In genomic region chr4:45083487-45083886, GRCm38 (mm10) we compare ENCODE assay signal across 7 mouse cellular contexts. TPM values are rescaled to one million over a fixed set of nuclear protein-coding genes. Genes with fewer than 3 reads are reported as not detected.
DNase-seq lines count a peak whose midpoint lies in the region; ATAC-seq and TF ChIP-seq lines count a peak whose summit lies in the region.

No protein-coding gene starts in this region.

- DNase-seq in liver, embryonic 11.5 days (ENCODE audit: low spot score): no peak
- DNase-seq in liver: no peak
- DNase-seq in embryo, embryonic 9.5 days (ENCODE audit: extremely low spot score): peak; percentile 12
- peak; percentile 50 for DNase-seq in hindbrain, postnatal 0 days (ENCODE audit: low spot score)
- DNase-seq in thymus, adult 18-20 months: no peak

- H3K27me3 ChIP-seq in liver, embryonic 11.5 days (replicated peaks; ENCODE audit: control insufficient read depth, insufficient read depth, low read length): no peaks in the 10 kb centered on the region
- no peaks in the 10 kb centered on the region for H3K27me3 ChIP-seq in hindbrain, postnatal 0 days (ENCODE audit: insufficient read depth, low read length)
- H3K27me3 ChIP-seq in midbrain, embryonic 13.5 days: no peaks in the 10 kb centered on the region

- TF ChIP-seq CTCF in hindbrain, postnatal 0 days (IDR thresholded peaks at IDR 0.05; ENCODE audit: low read depth): no peak

- H3K36me3 ChIP-seq in liver, embryonic 11.5 days (ENCODE audit: control insufficient read depth, insufficient read depth, low read length): no peaks in the 10 kb centered on the region
- H3K36me3 ChIP-seq in hindbrain, postnatal 0 days (ENCODE audit: insufficient read depth, low read length): no peaks in the 10 kb centered on the region
- H3K36me3 ChIP-seq in midbrain, embryonic 13.5 days: peaks cover 4% of the 10 kb centered on the region; the same call in 1 of the 2 replicates

- peaks cover 8% of the 10 kb centered on the region for H3K4me1 ChIP-seq in liver, embryonic 11.5 days (replicated peaks; ENCODE audit: control insufficient read depth, insufficient read depth, low read length)
- peaks cover 9% of the 10 kb centered on the region; the same call in 1 of the 2 replicates for H3K4me1 ChIP-seq in hindbrain, postnatal 0 days (ENCODE audit: insufficient read depth, low read length)
- peaks cover 20% of the 10 kb centered on the region for H3K4me1 ChIP-seq in midbrain, embryonic 13.5 days (replicated peaks)

- peak overlapping the region; percentile 76; the same call in 1 of the 2 replicates for H3K9ac ChIP-seq in liver, embryonic 11.5 days (ENCODE audit: low read depth, low read length)
- peak overlapping the region; percentile 96 for H3K9ac ChIP-seq in hindbrain, postnatal 0 days (replicated peaks; ENCODE audit: low read length)
- peak overlapping the region; percentile 91 for H3K9ac ChIP-seq in midbrain, embryonic 13.5 days (replicated peaks)

- no peak overlapping the region for H3K27ac ChIP-seq in liver, embryonic 11.5 days (ENCODE audit: low read depth, low read length)
- H3K27ac ChIP-seq in hindbrain, postnatal 0 days: peak overlapping the region; percentile 91
- peak overlapping the region; percentile 69; the same call in 1 of the 2 replicates for H3K27ac ChIP-seq in midbrain, embryonic 13.5 days

- peak overlapping the region; percentile 73 for H3K4me3 ChIP-seq in liver, embryonic 11.5 days (ENCODE audit: low read depth, low read length)
- H3K4me3 ChIP-seq in hindbrain, postnatal 0 days (ENCODE audit: low read length): peak overlapping the region; percentile 96
- H3K4me3 ChIP-seq in midbrain, embryonic 13.5 days (replicated peaks): peak overlapping the region; percentile 93

- ATAC-seq in liver, embryonic 11.5 days (replicated peaks; ENCODE audit: low FRiP score): no peak
- no peak for ATAC-seq in hindbrain, postnatal 0 days
- ATAC-seq in midbrain, embryonic 13.5 days: no peak
- no peak for ATAC-seq in granulocyte monocyte progenitor cell, adult 5-6 weeks (replicated peaks; ENCODE audit: poor library complexity, severe bottlenecking)

- peak overlapping the region; percentile 88 for H3K4me2 ChIP-seq in liver, embryonic 11.5 days
- peak overlapping the region; percentile 73 for H3K4me2 ChIP-seq in hindbrain, postnatal 0 days (ENCODE audit: low read depth, low read length)
- peak overlapping the region; percentile 71 for H3K4me2 ChIP-seq in midbrain, embryonic 13.5 days (replicated peaks)

- 6% methylated on average over 8 of the region's 8 CpGs for whole genome bisulfite sequencing in liver, embryonic 11.5 days
- WGBS in hindbrain, postnatal 0 days: 0% methylated on average over 8 of the region's 8 CpGs
- 4% methylated on average over 8 of the region's 8 CpGs for WGBS in midbrain, embryonic 13.5 days

- no peaks in the 10 kb centered on the region for H3K9me3 ChIP-seq in liver, embryonic 11.5 days (ENCODE audit: control insufficient read depth, low read length)
- H3K9me3 ChIP-seq in hindbrain, postnatal 0 days (ENCODE audit: low read length): no peaks in the 10 kb centered on the region
- H3K9me3 ChIP-seq in midbrain, embryonic 13.5 days: no peaks in the 10 kb centered on the region

RNA-seq across cellular contexts. Expression of gene Fbxo10, which starts 0.9 kb away (rescaled TPM):
- polyA plus RNA-seq in liver, embryonic 11.5 days (2014; fragmentation: Nextera tagmentation; extraction: Ambion mirVana): 9.3 and 10.5 TPM in 2 replicates
- 25.7 and 28.6 TPM in 2 replicates for total RNA-seq in hindbrain, postnatal 0 days (2014; rRNA removed)
- 11.4 and 12.5 TPM in 2 replicates for polyA plus RNA-seq in hindbrain, postnatal 0 days (2015; fragmentation: Nextera tagmentation; extraction: Ambion mirVana)
- 14.2 and 14.5 TPM in 2 replicates for polyA plus RNA-seq in midbrain, embryonic 13.5 days (2015; fragmentation: Nextera tagmentation; extraction: Ambion mirVana)
- 1.2 and 1.5 TPM in 2 replicates for total RNA-seq in granulocyte monocyte progenitor cell, adult 5-6 weeks (2014; fragmentation: Nextera tagmentation)
- 0.93 and 1.8 TPM in 2 replicates for total RNA-seq in granulocyte monocyte progenitor cell, adult 5-6 weeks (2017)

RNA-seq across cellular contexts. Expression of gene Tomm5, which starts 24.4 kb away (rescaled TPM):
- polyA plus RNA-seq in liver, embryonic 11.5 days (2014; fragmentation: Nextera tagmentation; extraction: Ambion mirVana): 445 and 480 TPM in 2 replicates
- total RNA-seq in hindbrain, postnatal 0 days (2014; rRNA removed): 106 and 267 TPM in 2 replicates
- 218 and 219 TPM in 2 replicates for polyA plus RNA-seq in hindbrain, postnatal 0 days (2015; fragmentation: Nextera tagmentation; extraction: Ambion mirVana)
- 153 and 154 TPM in 2 replicates for polyA plus RNA-seq in midbrain, embryonic 13.5 days (2015; fragmentation: Nextera tagmentation; extraction: Ambion mirVana)
- total RNA-seq in granulocyte monocyte progenitor cell, adult 5-6 weeks (2014; fragmentation: Nextera tagmentation): 344 and 413 TPM in 2 replicates
- 250 and 251 TPM in 2 replicates for total RNA-seq in granulocyte monocyte progenitor cell, adult 5-6 weeks (2017)

Comparison
In these comparisons a context has a peak if more than half of its experiments do, and no peak if none do; other contexts are left out.
1. DNase-seq: peak in embryo, embryonic 9.5 days (single experiment) and hindbrain, postnatal 0 days (single experiment); none in liver, embryonic 11.5 days (single experiment), liver (single experiment) and thymus, adult 18-20 months (0 of 2).
2. Peak in every context shown above with its lines, with median percentiles within 50 percentile points of each other: H3K4me2 ChIP-seq, H3K4me3 ChIP-seq and H3K9ac ChIP-seq.